Mouse (Mus musculus) c-Kit-positive CD71-positive TER-119-negative erythroid progenitor cells, embryonic 14.5 days (primary cell): Measurements from ENCODE around the gene Cmtm6.

Source experiments
- DNase-seq: peaks from one replicate; pipeline ENCODE4 v3.0.0-alpha.2; 2013; ENCODE audit warnings: low read depth

Cmtm6 gene

DNA sequence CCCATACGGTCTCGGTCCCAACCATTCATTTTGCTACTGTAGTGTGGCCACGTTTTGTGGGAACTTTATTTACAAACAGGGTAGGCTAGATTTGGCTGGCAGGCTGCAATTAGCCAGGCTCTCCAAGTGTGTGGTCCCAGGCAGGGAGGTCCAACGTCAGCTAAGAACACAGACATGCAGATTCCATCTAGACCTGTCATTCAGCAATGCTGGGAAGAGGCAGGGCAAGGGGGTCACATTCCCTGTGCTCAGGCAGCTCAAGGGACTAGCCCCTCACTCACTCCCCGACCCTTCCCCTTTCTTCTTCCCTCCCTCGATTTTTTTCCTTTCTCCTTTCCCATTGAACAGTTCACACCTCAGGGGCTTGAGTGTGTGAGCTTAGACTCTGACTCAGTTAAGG, 67.9 kb downstream of the Cmtm6 start:
- no peak for DNase-seq
